Mouse (Mus musculus) hindbrain, embryonic 10.5 days (tissue): ENCODE data around the gene Tmem181a. TPM values are rescaled to one million over a fixed set of nuclear protein-coding genes. Genes with fewer than 3 reads are reported as not detected.
"Not testable (repeated sequence)": the region's sequence is repeated elsewhere in the genome, so short reads cannot be mapped to it uniquely, and the experiment has no call there.

Experiments
- DNase-seq: peaks from one replicate; pipeline ENCODE4 v3.0.0-alpha.2; 2017; ENCODE audit warnings: low spot score
- H3K27ac ChIP-seq: fragments of 300-500 bp; sonication (generic); 2 replicates; pipeline ENCODE4 v1.5.1; 2016; ENCODE audit warnings: mild to moderate bottlenecking, moderate library complexity
- H3K27me3 ChIP-seq: fragments of 300-500 bp; sonication (generic); 2 replicates; pipeline ENCODE4 v1.6.1; 2016; ENCODE audit warnings: mild to moderate bottlenecking; ENCODE audit not compliant: poor library complexity, insufficient read depth, severe bottlenecking
- H3K36me3 ChIP-seq: fragments of 300-500 bp; sonication (generic); 2 replicates; pipeline ENCODE4 v1.6.1; 2016; ENCODE audit warnings: mild to moderate bottlenecking, moderate library complexity
- H3K4me1 ChIP-seq: fragments of 300-500 bp; sonication (generic); replicated peaks from 2 replicates; pipeline ENCODE4 v1.6.1; 2016; ENCODE audit warnings: mild to moderate bottlenecking
- H3K4me3 ChIP-seq: fragments of 300-500 bp; sonication (generic); 2 replicates; pipeline ENCODE4 v1.5.1; 2016; ENCODE audit warnings: mild to moderate bottlenecking, moderate library complexity
- H3K9me3 ChIP-seq: fragments of 300-500 bp; sonication (generic); 2 replicates; pipeline ENCODE4 v1.6.1; 2016; ENCODE audit warnings: mild to moderate bottlenecking, moderate library complexity
- WGBS: fragments of 180-500 bp; shearing (Covaris S2); methylation state at CpG from one replicate; pipeline ENCODE4 v1.1.7; 2016; 5-methylcytosine and 5-hydroxymethylcytosine counted together
- polyA plus RNA-seq: library from polyadenylated mRNA; unstranded; fragments of >200 nt; fragmentation: Nextera tagmentation; extraction: Ambion mirVana; gene quantifications from 2 replicates; pipeline ENCODE4 v1.2.1, GENCODE M21; 2016

Gene Tmem181a
- polyA plus RNA-seq, 1 experiment from 2014 or later, result 24.4 TPM

DNA sequence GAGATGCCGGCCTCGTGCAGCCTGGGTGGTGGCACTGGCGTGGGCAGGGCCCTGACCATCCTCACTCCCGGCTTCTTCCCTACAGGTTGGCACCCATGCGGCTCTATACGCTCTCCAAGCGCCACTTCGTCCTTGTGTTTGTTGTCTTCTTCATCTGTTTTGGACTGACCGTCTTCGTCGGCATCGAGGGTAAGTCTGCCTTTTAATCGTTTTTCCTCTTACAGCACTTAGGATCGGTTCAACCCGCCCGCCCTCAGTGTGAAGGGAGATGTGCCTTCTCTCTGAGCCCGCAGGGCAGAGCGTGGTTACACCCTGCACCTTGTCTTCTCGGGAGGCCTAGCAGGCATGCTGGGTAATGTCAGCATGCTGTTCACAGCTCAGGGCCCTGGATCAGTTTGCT is 23.9 kb downstream of the Tmem181a start:
- not testable (repeated sequence) for H3K4me3 ChIP-seq, H3K27ac ChIP-seq, DNase-seq, H3K36me3 ChIP-seq, H3K4me1 ChIP-seq, H3K9me3 ChIP-seq, H3K27me3 ChIP-seq
- 93% methylated on average over 19 of the region's 19 CpGs for WGBS

- not testable (repeated sequence) for H3K27me3 ChIP-seq, H3K36me3 ChIP-seq, H3K4me3 ChIP-seq, H3K27ac ChIP-seq, H3K9me3 ChIP-seq, H3K4me1 ChIP-seq, DNase-seq
- WGBS, result 94% methylated on average over 8 of the region's 10 CpGs
Observed at GRCm38 (mm10) chr17:6283137-6283536, 26.5 kb downstream of the Tmem181a start.

- not testable (repeated sequence) for H3K27me3 ChIP-seq, H3K4me1 ChIP-seq, H3K9me3 ChIP-seq, H3K36me3 ChIP-seq, DNase-seq, H3K4me3 ChIP-seq, H3K27ac ChIP-seq
- 93% methylated on average over 5 of the region's 5 CpGs for WGBS
Observed at GRCm38 (mm10) chr17:6286169-6286568, 29.5 kb downstream of the Tmem181a start.

- H3K9me3 ChIP-seq, H3K4me1 ChIP-seq, DNase-seq, H3K36me3 ChIP-seq, H3K27me3 ChIP-seq, H3K4me3 ChIP-seq, H3K27ac ChIP-seq: not testable (repeated sequence)
- WGBS, result 93% methylated on average over 12 of the region's 12 CpGs
Observed at GRCm38 (mm10) chr17:6289045-6289444, 32.4 kb downstream of the Tmem181a start.

- not testable (repeated sequence) for H3K9me3 ChIP-seq
- WGBS, result no CpG with 5 or more reads among the region's 5 CpGs
Observed at GRCm38 (mm10) chr17:6293882-6294281, 37.2 kb downstream of the Tmem181a start.

GRCm38 (mm10) chr17:6297060-6297795 is 40.6 kb downstream of the Tmem181a start:
- not testable (repeated sequence) for H3K27me3 ChIP-seq, H3K4me3 ChIP-seq, H3K27ac ChIP-seq, H3K9me3 ChIP-seq, H3K4me1 ChIP-seq, DNase-seq, H3K36me3 ChIP-seq
- WGBS, result 90% methylated on average over 9 of the region's 15 CpGs

More at GRCm38 (mm10) chr17:6293882-6294281, 37.2 kb downstream of the Tmem181a start:
- not testable (repeated sequence) for H3K4me1 ChIP-seq, H3K4me3 ChIP-seq, H3K36me3 ChIP-seq, H3K27me3 ChIP-seq, DNase-seq, H3K27ac ChIP-seq

DNA sequence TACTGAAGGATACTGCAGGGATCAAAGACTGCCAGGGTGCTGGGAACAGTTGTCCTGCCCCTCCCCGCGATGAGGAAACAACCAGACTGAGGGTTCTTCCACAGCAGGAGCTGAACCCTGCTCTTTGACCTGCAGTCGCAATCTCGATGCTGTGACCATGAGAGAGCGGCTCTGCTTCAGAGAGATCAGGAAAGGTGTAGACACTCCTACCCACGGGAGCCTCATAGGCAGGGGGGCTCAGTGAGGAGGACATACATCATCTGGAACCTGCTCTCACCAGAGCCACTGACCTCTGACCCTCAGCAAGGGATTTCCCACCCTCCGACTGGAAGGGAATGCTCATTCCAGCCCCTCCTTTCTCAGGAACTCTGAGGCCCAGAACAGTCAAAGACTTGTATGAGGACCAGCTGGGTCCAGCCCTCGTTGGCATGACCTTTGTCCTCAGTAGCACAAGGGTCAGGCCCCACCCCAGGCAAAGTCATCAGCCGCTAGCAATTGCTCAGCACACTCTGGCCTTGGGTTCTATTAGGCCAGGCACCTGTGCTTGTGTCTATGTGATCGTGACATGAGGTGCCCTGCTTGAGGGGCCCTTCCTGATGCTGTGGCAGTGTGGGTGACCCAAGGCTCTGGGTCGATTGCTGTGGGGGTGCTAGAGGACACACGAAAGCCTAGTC is 43.7 kb downstream of the Tmem181a start:
- H3K27ac ChIP-seq, H3K9me3 ChIP-seq, H3K36me3 ChIP-seq, DNase-seq, H3K4me1 ChIP-seq, H3K4me3 ChIP-seq, H3K27me3 ChIP-seq: not testable (repeated sequence)
- WGBS, result 70% methylated on average over 8 of the region's 12 CpGs

DNA sequence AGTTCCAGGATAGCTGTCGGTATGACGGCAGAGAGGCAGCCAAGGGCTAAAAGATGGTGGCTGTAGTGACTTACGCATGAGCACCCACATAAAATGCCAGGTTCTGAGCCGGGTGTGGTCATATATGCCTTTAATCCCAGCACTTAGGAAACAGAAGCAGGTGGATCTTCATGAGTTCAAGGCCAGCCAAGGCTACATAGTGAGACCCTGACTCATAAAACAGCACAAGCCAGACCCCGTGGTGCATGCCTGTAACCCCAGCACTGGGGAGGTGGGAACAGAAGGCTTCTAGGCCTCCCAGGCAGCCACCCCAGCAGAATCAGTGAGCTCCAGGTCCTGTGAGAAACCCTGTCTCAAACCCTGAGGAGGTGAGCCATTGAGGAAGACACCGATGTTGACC is 48.2 kb downstream of the Tmem181a start:
- not testable (repeated sequence) for H3K4me3 ChIP-seq, H3K36me3 ChIP-seq, H3K27me3 ChIP-seq, DNase-seq, H3K4me1 ChIP-seq, H3K9me3 ChIP-seq, H3K27ac ChIP-seq
- WGBS, result 91% methylated on average over 5 of the region's 6 CpGs

DNA sequence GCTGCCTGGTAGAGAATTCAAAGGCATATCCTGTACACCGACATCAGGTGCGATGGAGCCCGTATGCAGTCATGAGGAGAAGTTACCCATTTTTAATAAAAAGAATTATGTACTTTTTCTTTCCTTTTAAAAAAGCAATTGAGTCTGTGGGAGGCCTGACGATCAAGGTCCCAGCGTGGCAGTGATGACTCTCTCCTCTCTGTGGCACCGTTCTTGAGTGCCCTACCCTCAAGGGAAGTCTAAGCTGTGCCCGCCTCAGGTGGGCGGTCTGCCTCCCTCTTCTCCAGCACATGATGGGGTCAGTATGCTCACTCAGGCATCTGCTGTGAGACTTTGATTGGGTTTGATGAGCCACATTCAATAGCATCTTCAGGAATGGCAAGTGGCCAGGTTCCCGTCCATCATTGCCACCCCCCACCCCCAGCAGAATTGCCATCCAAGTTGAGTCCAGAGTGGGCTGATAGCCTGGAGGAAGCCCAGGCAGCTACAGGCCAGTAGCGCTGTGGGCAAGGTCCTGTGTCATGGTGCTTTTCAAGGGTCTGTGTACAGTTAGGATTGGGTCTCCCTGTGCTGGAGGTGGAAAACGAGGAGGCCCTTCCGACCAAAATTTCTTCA is 49.1 kb downstream of the Tmem181a start:
- H3K4me3 ChIP-seq, H3K27me3 ChIP-seq, H3K4me1 ChIP-seq, H3K9me3 ChIP-seq, H3K36me3 ChIP-seq, DNase-seq, H3K27ac ChIP-seq: not testable (repeated sequence)
- WGBS, result 91% methylated on average over 12 of the region's 12 CpGs

GRCm38 (mm10) chr17:6306503-6306902 is 49.8 kb downstream of the Tmem181a start:
- H3K27ac ChIP-seq, result not testable (repeated sequence)

DNA sequence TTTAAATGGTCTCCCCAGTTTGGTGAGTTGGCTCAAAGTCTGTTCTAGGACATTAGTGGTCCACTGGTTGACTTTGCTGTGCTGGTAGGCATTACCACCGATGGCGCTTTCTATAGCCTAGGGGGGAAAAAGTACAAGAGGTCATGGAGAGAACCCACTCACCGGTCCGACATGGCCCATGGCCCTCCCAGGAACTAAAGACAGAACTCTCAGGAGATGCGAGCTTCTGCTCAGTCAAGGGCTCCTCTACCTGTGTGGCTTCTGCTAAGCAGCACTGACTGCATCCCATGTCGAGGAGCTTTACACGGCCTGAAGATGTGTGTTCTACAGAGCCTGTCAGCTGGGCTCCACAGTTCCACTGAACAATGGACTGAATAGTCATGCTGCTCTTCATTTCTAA is 55.1 kb downstream of the Tmem181a start:
- H3K27me3 ChIP-seq, H3K4me3 ChIP-seq: not testable (repeated sequence)
- WGBS, result 91% methylated on average over 7 of the region's 7 CpGs

More at GRCm38 (mm10) chr17:6306503-6306902, 49.8 kb downstream of the Tmem181a start:
- 96% methylated on average over 10 of the region's 13 CpGs for WGBS
- H3K27me3 ChIP-seq, H3K4me1 ChIP-seq, H3K36me3 ChIP-seq, H3K4me3 ChIP-seq, H3K9me3 ChIP-seq, DNase-seq: not testable (repeated sequence)

DNA sequence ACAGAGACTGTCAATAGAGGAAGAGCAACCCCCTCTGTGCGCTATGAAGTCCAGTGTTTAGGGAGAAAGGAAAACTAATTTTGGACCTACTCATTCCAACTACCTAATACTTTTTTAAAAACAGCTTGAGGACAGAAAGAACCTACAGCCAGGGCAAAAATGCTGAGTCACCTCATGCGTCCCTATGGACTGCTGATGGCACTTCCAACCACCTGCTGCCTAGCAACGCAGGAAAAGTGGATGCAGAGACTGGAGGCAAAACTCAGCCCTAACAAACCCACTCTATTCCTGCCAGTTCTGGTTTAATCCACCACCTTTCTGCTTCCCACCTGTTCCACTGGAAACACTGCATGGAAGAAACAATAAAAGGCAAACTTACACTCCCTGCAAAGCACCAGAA is 56.1 kb downstream of the Tmem181a start:
- not testable (repeated sequence) for H3K27ac ChIP-seq, DNase-seq, H3K4me3 ChIP-seq, H3K9me3 ChIP-seq, H3K36me3 ChIP-seq, H3K4me1 ChIP-seq, H3K27me3 ChIP-seq
- WGBS, result 77% methylated on average over 3 of the region's 3 CpGs

More for the DNA sequence above, 55.1 kb downstream of the Tmem181a start:
- H3K9me3 ChIP-seq, H3K4me1 ChIP-seq, H3K27ac ChIP-seq, DNase-seq, H3K36me3 ChIP-seq: not testable (repeated sequence)

DNA sequence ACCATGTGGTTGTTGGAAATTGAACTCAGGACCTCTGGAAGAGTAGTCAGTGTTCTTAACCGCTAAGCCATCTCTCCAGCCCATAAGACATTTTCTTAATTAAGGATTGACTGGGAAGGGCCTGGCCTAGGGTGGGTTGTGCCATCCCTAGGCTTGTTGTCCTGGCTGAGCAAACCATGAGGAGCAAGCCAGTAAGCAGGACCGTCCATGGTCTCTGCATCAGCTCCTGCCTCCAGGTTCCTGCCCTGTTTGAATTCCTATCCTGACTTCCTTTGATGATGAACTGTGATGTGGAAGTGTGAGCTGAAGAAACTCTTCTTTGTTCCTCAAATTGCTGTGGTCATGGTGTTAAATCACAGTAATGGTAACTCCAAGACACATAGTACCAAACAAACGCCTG is 57.8 kb downstream of the Tmem181a start:
- not testable (repeated sequence) for DNase-seq, H3K4me3 ChIP-seq, H3K4me1 ChIP-seq, H3K27me3 ChIP-seq, H3K27ac ChIP-seq, H3K36me3 ChIP-seq, H3K9me3 ChIP-seq
- WGBS, result 84% methylated on average over 2 of the region's 3 CpGs
